Mouse (Mus musculus) kidney, adult 11 months (tissue): ENCODE results near the gene Kcnc1.

Experiments
- DNase-seq: peaks from one replicate; pipeline ENCODE4 v3.0.0; 2022

Kcnc1 gene

GRCm38 (mm10) chr7:46395571-46395970 lies 726 bp upstream of the Kcnc1 start:
- no peak for DNase-seq

GRCm38 (mm10) chr7:46396928-46397731 lies 833 bp downstream of the Kcnc1 start:
- DNase-seq, result no peak

- no peak for DNase-seq
These were observed 1.5 kb downstream of the Kcnc1 start for GRCm38 (mm10) chr7:46397732-46398333.

GRCm38 (mm10) chr7:46398612-46399011 lies 2.3 kb downstream of the Kcnc1 start:
- no peak for DNase-seq

GRCm38 (mm10) chr7:46399676-46400075 lies 3.4 kb downstream of the Kcnc1 start:
- no peak for DNase-seq

- no peak for DNase-seq
These were observed 4.0 kb downstream of the Kcnc1 start for GRCm38 (mm10) chr7:46400346-46400745.

- no peak for DNase-seq
These were observed 5.3 kb downstream of the Kcnc1 start for GRCm38 (mm10) chr7:46401371-46402180.

- no peak for DNase-seq
These were observed 7.6 kb downstream of the Kcnc1 start for GRCm38 (mm10) chr7:46403616-46404485.

- DNase-seq, result no peak
These were observed 8.5 kb downstream of the Kcnc1 start for GRCm38 (mm10) chr7:46404756-46405155.

GRCm38 (mm10) chr7:46408606-46409005 lies 12.3 kb downstream of the Kcnc1 start:
- no peak for DNase-seq

GRCm38 (mm10) chr7:46409204-46409789 lies 13.0 kb downstream of the Kcnc1 start:
- no peak for DNase-seq

- no peak for DNase-seq
These were observed 14.4 kb downstream of the Kcnc1 start for GRCm38 (mm10) chr7:46410727-46411126.

GRCm38 (mm10) chr7:46412823-46413222 lies 16.5 kb downstream of the Kcnc1 start:
- no peak for DNase-seq

- DNase-seq, result no peak
These were observed 17.8 kb downstream of the Kcnc1 start for GRCm38 (mm10) chr7:46413959-46414725.

- no peak for DNase-seq
These were observed 19.6 kb downstream of the Kcnc1 start for GRCm38 (mm10) chr7:46415818-46416425.

- DNase-seq, result no peak
These were observed 21.2 kb downstream of the Kcnc1 start for GRCm38 (mm10) chr7:46417467-46417866.

- DNase-seq, result no peak
These were observed 21.9 kb downstream of the Kcnc1 start for GRCm38 (mm10) chr7:46418102-46418622.

GRCm38 (mm10) chr7:46421535-46421934 lies 25.2 kb downstream of the Kcnc1 start:
- DNase-seq, result no peak

- no peak for DNase-seq
These were observed 25.9 kb downstream of the Kcnc1 start for GRCm38 (mm10) chr7:46422052-46422763.
